Mouse (Mus musculus) urinary bladder, adult 2 months (tissue): ENCODE data around the gene Slc22a20. TPM values are rescaled to one million over a fixed set of nuclear protein-coding genes. Genes with fewer than 3 reads are reported as not detected.

Experiments
- DNase-seq: peaks from one replicate; pipeline ENCODE4 v3.0.0; 2022; ENCODE audit warnings: low spot score
- polyA plus RNA-seq: library from polyadenylated mRNA; depleted of rRNA; stranded (reverse); fragments of >200 nt; gene quantifications from 2 replicates; pipeline ENCODE4 v1.2.3, GENCODE M21; 2012

Gene Slc22a20
- polyA plus RNA-seq, 1 experiment: 0.12 TPM

- DNase-seq: no peak
Measured at GRCm38 (mm10) chr19:5953201-5953770, 32.7 kb downstream of the Slc22a20 start.

GRCm38 (mm10) chr19:5952071-5952691, 33.8 kb downstream of the Slc22a20 start:
- no peak for DNase-seq

- no peak for DNase-seq
Measured at GRCm38 (mm10) chr19:5951631-5952030, 34.3 kb downstream of the Slc22a20 start.

- no peak for DNase-seq
Measured at GRCm38 (mm10) chr19:5950218-5950617, 35.7 kb downstream of the Slc22a20 start.

- DNase-seq: no peak
Measured at GRCm38 (mm10) chr19:5945891-5946290, 40.1 kb downstream of the Slc22a20 start.

- DNase-seq: no peak
Measured at GRCm38 (mm10) chr19:5945027-5945426, 40.9 kb downstream of the Slc22a20 start.

- DNase-seq: no peak
Measured at GRCm38 (mm10) chr19:5944145-5944544, 41.8 kb downstream of the Slc22a20 start.

GRCm38 (mm10) chr19:5943404-5943803, 42.5 kb downstream of the Slc22a20 start:
- DNase-seq: no peak

GRCm38 (mm10) chr19:5942581-5942980, 43.4 kb downstream of the Slc22a20 start:
- no peak for DNase-seq

- DNase-seq: no peak
Measured at GRCm38 (mm10) chr19:5940656-5941055, 45.3 kb downstream of the Slc22a20 start.

GRCm38 (mm10) chr19:5940173-5940572, 45.8 kb downstream of the Slc22a20 start:
- peak; percentile 38 for DNase-seq

GRCm38 (mm10) chr19:5939715-5940114, 46.2 kb downstream of the Slc22a20 start:
- DNase-seq: no peak

GRCm38 (mm10) chr19:5938516-5938915, 47.4 kb downstream of the Slc22a20 start:
- no peak for DNase-seq

- DNase-seq: no peak
Measured at GRCm38 (mm10) chr19:5937836-5938406, 48.0 kb downstream of the Slc22a20 start.

- DNase-seq: no peak
Measured at GRCm38 (mm10) chr19:5937095-5937835, 48.7 kb downstream of the Slc22a20 start.

GRCm38 (mm10) chr19:5935691-5936090, 50.3 kb downstream of the Slc22a20 start:
- DNase-seq: no peak

- peak; percentile 35 for DNase-seq
Measured at GRCm38 (mm10) chr19:5935266-5935665, 50.7 kb downstream of the Slc22a20 start.

- no peak for DNase-seq
Measured at GRCm38 (mm10) chr19:5929634-5930596, 56.0 kb downstream of the Slc22a20 start.

GRCm38 (mm10) chr19:5928546-5928945, 57.4 kb downstream of the Slc22a20 start:
- DNase-seq: no peak

GRCm38 (mm10) chr19:5928104-5928503, 57.8 kb downstream of the Slc22a20 start:
- DNase-seq: no peak

- DNase-seq: no peak
Measured at GRCm38 (mm10) chr19:5927532-5927931, 58.4 kb downstream of the Slc22a20 start.

- DNase-seq: no peak
Measured at GRCm38 (mm10) chr19:5927026-5927425, 58.9 kb downstream of the Slc22a20 start.
